Mouse (Mus musculus): ENCODE measurements around the gene Ankrd34c. TPM values are rescaled to one million over a fixed set of nuclear protein-coding genes. Genes with fewer than 3 reads are reported as not detected.

Gene Ankrd34c
- polyA plus RNA-seq, 1 experiment from 2014 or later, result not detected

DNA sequence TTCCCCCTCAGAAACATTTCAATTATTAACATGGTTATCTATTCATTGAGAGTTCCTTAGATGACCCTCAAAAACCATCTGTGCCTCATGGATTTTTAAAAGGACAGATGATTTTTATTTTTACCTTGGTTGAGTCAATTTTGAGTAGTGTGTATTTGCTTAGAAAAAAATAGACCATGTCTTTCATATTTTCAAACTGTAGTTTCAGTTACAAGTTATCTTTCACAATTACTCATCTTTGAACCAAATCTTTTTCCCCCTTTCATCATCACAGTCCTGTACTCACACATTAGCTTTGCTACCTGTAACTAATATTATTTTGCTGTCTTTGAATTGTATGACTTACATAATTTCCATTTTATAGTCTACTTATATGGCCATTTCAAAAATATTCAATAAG lies 1.8 kb upstream of the Ankrd34c start:
- H3K4me3 ChIP-seq (ENCODE audit: low read length), result no peak overlapping the region
- ATAC-seq (ENCODE audit: low FRiP score, low TSS enrichment), result no peak

DNA sequence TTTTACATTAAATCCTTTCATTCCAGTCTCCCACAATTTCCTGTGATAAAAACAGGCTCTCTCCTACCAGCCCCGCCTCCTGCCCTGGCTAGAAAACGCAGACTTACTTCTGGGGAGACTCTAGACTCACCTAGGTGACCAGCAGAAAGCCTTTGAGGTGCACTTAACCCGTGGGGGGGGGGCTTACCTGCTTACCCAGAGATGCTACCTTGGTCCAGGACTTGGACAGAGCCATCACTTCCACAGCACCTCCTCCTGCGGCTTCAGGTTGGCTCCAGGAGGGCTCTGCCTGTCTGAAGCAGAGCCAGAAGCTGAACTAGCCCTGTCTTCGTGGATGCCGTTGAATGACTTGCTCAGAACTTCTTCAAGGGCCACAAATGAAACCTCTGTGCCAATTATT lies 387 bp downstream of the Ankrd34c start:
- peaks cover 9% of the 10 kb centered on the region for H3K27me3 ChIP-seq (ENCODE audit: control insufficient read depth, insufficient read depth, low read length)
- H3K4me2 ChIP-seq (replicated peaks; ENCODE audit: low read depth, low read length), result no peak overlapping the region
- H3K4me1 ChIP-seq (ENCODE audit: control insufficient read depth, insufficient read depth, low read length), result no peaks in the 10 kb centered on the region
- H3K36me3 ChIP-seq (ENCODE audit: control insufficient read depth, insufficient read depth, low read length), result no peaks in the 10 kb centered on the region
- ATAC-seq (ENCODE audit: low FRiP score, low TSS enrichment), result no peak
- H3K9me3 ChIP-seq (ENCODE audit: control insufficient read depth, low read length), result no peaks in the 10 kb centered on the region
- WGBS, result 9% methylated on average over 6 of the region's 6 CpGs
- no peak overlapping the region for H3K4me3 ChIP-seq (ENCODE audit: low read length)
- no peak overlapping the region for H3K9ac ChIP-seq (ENCODE audit: low read depth, low read length)
- no peak overlapping the region for H3K27ac ChIP-seq (ENCODE audit: low read depth, low read length)

More for the DNA sequence above, 1.8 kb upstream of the Ankrd34c start:
- Histone ChIP-seq H3K4me2 (replicated peaks; ENCODE audit: low read depth, low read length) (no peak overlapping the region), H3K4me1 (ENCODE audit: control insufficient read depth, insufficient read depth, low read length) (no peaks in the 10 kb centered on the region), H3K36me3 (ENCODE audit: control insufficient read depth, insufficient read depth, low read length) (no peaks in the 10 kb centered on the region), H3K27ac (ENCODE audit: low read depth, low read length) (no peak overlapping the region), H3K9ac (ENCODE audit: low read depth, low read length) (no peak overlapping the region), H3K27me3 (ENCODE audit: control insufficient read depth, insufficient read depth, low read length) (peaks cover 9% of the 10 kb centered on the region), H3K9me3 (ENCODE audit: control insufficient read depth, low read length) (no peaks in the 10 kb centered on the region)

DNA sequence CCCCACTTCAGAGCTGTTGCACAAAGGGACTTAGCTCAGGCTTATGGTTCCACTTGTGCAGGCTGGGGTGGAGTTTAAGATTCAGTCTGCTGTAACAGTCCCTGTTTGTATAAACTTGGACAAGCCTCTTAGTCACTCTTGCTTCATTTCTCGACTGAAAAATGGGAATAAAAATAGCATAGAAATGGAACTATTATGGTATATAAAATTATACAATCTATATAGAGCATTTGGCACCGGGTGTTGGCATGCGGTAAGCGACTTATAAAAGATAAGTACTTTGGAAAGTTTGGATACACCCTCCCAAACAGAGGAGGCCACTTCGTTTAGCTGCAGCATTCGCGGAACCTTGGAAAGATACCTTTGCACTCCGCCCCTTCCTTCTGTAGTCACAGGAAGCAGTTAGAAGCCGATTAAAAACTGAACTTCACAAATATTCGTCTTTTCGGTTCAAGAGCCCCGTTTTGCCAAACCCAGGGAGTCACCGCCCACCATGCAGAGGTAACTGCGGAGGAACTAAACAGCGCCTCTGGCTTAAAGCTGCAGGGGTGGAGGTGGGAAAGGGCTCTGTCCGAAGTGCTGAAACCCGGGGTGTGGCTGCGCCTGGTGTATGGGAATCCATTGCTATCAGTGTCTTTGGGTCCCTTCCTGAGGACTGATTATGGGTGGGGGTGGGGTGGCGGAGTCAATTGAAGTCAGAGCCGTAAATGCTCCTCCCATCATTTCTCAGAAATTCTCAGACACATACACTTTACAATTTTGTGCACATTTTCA lies 1.2 kb downstream of the Ankrd34c start:
- no peak overlapping the region for H3K4me2 ChIP-seq (replicated peaks; ENCODE audit: low read depth, low read length)
- 8% methylated on average over 20 of the region's 20 CpGs for WGBS

DNA sequence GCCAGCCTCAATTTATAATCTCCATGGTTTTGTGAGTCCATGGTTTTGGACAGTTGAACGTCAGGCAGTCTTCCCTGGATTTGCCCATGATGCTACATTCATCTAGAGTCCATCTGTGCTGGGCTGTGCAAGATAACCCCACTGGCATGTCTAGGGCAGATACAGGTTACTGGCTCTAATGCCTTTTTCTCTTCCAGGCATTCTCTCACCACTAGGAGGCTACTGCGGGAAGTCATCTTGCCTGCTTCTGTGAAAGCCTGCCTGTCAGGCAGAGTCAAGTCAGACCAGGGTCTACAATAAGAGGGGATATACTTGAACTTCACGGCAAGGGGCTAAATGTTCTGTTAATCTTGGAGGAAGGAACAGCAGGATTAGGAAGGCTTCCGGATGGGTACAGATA lies 31.4 kb downstream of the Ankrd34c start:
- 30% methylated on average over 4 of the region's 4 CpGs for WGBS
- Histone ChIP-seq H3K9me3 (ENCODE audit: control insufficient read depth, low read length) (no peaks in the 10 kb centered on the region), H3K4me3 (ENCODE audit: low read length) (no peak overlapping the region), H3K4me2 (replicated peaks; ENCODE audit: low read depth, low read length) (no peak overlapping the region), H3K36me3 (ENCODE audit: control insufficient read depth, insufficient read depth, low read length) (peaks cover 3% of the 10 kb centered on the region; the same call in 1 of the 2 replicates), H3K4me1 (ENCODE audit: control insufficient read depth, insufficient read depth, low read length) (peaks cover 8% of the 10 kb centered on the region; the same call in 1 of the 2 replicates), H3K27ac (ENCODE audit: low read depth, low read length) (no peak overlapping the region), H3K27me3 (ENCODE audit: control insufficient read depth, insufficient read depth, low read length) (no peaks in the 10 kb centered on the region), H3K9ac (ENCODE audit: low read depth, low read length) (no peak overlapping the region)
- ATAC-seq (ENCODE audit: low FRiP score, low TSS enrichment), result no peak

More for the DNA sequence above, 1.2 kb downstream of the Ankrd34c start:
- H3K27me3 ChIP-seq (ENCODE audit: control insufficient read depth, insufficient read depth, low read length), result peaks cover 9% of the 10 kb centered on the region
- H3K4me3 ChIP-seq (ENCODE audit: low read length), result no peak overlapping the region
- peak; percentile 87; the same call in 1 of the 2 replicates for ATAC-seq (ENCODE audit: low FRiP score, low TSS enrichment)
- no peaks in the 10 kb centered on the region for H3K4me1 ChIP-seq (ENCODE audit: control insufficient read depth, insufficient read depth, low read length)
- no peaks in the 10 kb centered on the region for H3K36me3 ChIP-seq (ENCODE audit: control insufficient read depth, insufficient read depth, low read length)
- no peaks in the 10 kb centered on the region for H3K9me3 ChIP-seq (ENCODE audit: control insufficient read depth, low read length)
- no peak overlapping the region for H3K27ac ChIP-seq (ENCODE audit: low read depth, low read length)
- no peak overlapping the region for H3K9ac ChIP-seq (ENCODE audit: low read depth, low read length)

DNA sequence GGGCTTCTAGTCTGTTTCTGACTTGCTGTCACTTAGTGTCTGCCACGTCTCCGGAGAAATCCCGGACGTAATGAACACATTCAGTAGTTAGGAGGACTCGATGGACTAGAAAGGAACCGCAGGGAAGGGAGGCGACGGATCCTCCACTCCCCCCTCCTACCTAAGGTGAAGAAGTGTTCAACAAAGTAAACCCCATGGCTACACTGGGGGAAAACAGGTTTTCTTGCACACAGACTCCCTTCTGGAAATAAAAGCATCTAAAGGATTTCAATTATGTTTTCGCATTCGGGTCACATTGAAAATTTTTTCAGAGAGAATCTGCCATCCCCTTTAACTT lies 33.1 kb downstream of the Ankrd34c start:
- Histone ChIP-seq H3K4me3 (ENCODE audit: low read length) (peak overlapping the region; percentile 53), H3K4me2 (replicated peaks; ENCODE audit: low read depth, low read length) (peak overlapping the region; percentile 90), H3K27me3 (ENCODE audit: control insufficient read depth, insufficient read depth, low read length) (no peaks in the 10 kb centered on the region), H3K9ac (ENCODE audit: low read depth, low read length) (peak overlapping the region; percentile 70), H3K27ac (ENCODE audit: low read depth, low read length) (no peak overlapping the region; the same call in 1 of the 2 replicates), H3K9me3 (ENCODE audit: control insufficient read depth, low read length) (no peaks in the 10 kb centered on the region), H3K4me1 (ENCODE audit: control insufficient read depth, insufficient read depth, low read length) (peaks cover 8% of the 10 kb centered on the region; the same call in 1 of the 2 replicates), H3K36me3 (ENCODE audit: control insufficient read depth, insufficient read depth, low read length) (peaks cover 14% of the 10 kb centered on the region)
- peak; percentile 47 for ATAC-seq (ENCODE audit: low FRiP score, low TSS enrichment)
- WGBS, result 8% methylated on average over 10 of the region's 10 CpGs

DNA sequence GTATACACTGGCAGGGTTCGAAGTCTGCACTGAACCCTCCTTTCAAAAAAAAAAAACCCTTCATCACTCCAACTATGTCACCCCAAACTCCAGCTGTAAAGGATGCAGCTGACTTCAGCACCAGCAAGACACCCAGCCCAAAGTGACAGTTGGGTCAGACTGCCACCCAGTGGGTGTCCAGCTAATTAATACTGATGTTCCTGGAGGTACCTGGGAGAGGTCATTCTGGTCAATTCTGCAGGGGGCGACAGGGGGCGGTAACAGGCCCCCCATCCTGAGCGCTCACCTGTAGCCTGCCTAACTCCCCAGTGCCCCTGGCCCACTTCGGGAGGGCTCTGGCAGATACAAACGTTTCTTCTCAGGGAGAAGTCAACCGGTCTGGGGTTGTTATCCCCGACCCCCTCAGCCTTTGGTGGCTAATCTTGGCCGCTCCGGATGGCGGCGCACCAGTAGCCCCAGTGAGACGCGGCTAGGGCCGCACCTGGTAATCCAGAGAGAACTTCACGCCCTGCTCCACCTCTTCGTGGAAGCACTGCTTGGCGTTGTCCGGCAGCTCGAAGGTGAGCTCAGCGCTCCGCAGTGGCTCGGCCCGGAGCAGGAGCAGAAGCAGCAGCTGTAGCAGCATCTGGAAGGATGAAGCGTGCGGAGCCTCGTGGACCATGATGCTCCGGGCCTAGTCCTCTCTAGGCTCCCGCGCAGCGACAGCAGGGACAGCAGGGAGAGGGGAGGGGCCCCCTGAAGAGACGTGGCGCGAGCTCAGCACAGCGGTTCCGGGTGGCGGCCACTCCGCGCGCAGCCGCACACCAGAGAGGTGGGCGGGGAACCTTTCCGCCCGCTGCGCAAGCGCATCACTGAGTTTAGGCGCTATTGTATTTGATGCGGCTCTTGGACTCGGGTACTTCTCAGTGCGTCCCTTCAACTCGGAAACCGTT lies 33.7 kb downstream of the Ankrd34c start, which contains the start of gene Tmed3:
Tmed3 (minus strand) TSS at position 804 of the 932 bp plus-strand sequence.
- Histone ChIP-seq H3K4me1 (ENCODE audit: control insufficient read depth, insufficient read depth, low read length) (peaks cover 8% of the 10 kb centered on the region; the same call in 1 of the 2 replicates), H3K9ac (ENCODE audit: low read depth, low read length) (peak within 1 kb of the TSS; percentile 70), H3K9me3 (ENCODE audit: control insufficient read depth, low read length) (no peaks in the 10 kb centered on the region), H3K27ac (ENCODE audit: low read depth, low read length) (peak within 1 kb of the TSS; percentile 53; the same call in 1 of the 2 replicates), H3K4me2 (replicated peaks; ENCODE audit: low read depth, low read length) (peak within 1 kb of the TSS; percentile 90), H3K4me3 (ENCODE audit: low read length) (peak within 1 kb of the TSS; percentile 53), H3K36me3 (ENCODE audit: control insufficient read depth, insufficient read depth, low read length) (peaks cover 20% of the 10 kb centered on the region), H3K27me3 (ENCODE audit: control insufficient read depth, insufficient read depth, low read length) (no peaks in the 10 kb centered on the region)
- peak; percentile 100 for ATAC-seq (ENCODE audit: low FRiP score, low TSS enrichment)
- 2% methylated on average over 41 of the region's 52 CpGs for WGBS

DNA sequence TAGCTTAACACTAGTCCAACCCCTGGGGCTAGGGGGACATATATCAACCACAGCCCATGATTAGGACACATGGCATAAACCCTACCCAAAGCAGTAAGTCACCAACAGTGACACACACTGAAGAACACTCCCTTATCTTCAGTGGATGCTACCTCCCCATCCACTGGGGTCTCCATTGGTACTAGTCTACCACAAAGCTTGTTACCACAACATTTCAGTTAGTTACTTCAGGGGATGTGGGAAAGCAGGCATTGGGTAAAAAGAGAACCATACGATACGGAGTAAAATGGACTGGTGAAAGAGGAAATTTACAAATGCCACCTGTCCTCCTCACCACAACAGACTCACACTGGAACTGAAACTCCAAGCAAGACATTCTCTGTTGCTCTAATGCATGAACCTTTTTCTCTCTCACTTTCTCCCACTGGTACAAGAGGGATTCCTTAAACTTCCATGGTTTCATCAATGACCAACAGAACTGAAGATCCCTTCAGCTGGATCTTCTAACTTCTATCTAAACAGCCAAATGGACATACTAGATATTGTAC lies 37.3 kb downstream of the Ankrd34c start:
- Histone ChIP-seq H3K36me3 (ENCODE audit: control insufficient read depth, insufficient read depth, low read length) (peaks cover 30% of the 10 kb centered on the region), H3K27me3 (ENCODE audit: control insufficient read depth, insufficient read depth, low read length) (no peaks in the 10 kb centered on the region), H3K4me1 (ENCODE audit: control insufficient read depth, insufficient read depth, low read length) (peaks cover 8% of the 10 kb centered on the region; the same call in 1 of the 2 replicates), H3K9me3 (ENCODE audit: control insufficient read depth, low read length) (no peaks in the 10 kb centered on the region), H3K27ac (ENCODE audit: low read depth, low read length) (no peak overlapping the region), H3K4me2 (replicated peaks; ENCODE audit: low read depth, low read length) (no peak overlapping the region), H3K4me3 (ENCODE audit: low read length) (no peak overlapping the region), H3K9ac (ENCODE audit: low read depth, low read length) (no peak overlapping the region)
- no peak for ATAC-seq (ENCODE audit: low FRiP score, low TSS enrichment)
- 93% methylated on average over 2 of the region's 2 CpGs for WGBS

DNA sequence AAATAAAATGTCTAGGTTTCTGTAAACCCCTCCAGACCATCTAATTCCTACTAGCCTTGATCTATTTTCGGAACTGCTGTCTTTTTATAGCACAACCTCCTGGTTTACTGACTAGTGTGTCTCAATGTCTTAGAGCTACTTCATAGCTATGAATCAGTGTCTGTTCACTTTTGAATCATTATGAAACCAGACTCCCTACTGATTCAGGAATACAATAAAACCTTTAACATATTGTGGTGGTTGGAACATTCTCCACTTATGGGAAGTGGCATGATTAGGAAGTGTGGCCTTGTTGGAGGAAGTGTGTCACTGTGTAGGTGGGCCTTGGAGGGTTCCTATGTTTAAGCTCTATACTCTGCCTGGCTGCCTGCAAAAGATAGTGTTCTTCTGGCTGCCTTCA lies 43.1 kb downstream of the Ankrd34c start:
- H3K4me1 ChIP-seq (ENCODE audit: control insufficient read depth, insufficient read depth, low read length), result no peaks in the 10 kb centered on the region
- H3K36me3 ChIP-seq (ENCODE audit: control insufficient read depth, insufficient read depth, low read length), result peaks cover 16% of the 10 kb centered on the region
- no peak for ATAC-seq (ENCODE audit: low FRiP score, low TSS enrichment)
- H3K4me3 ChIP-seq (ENCODE audit: low read length), result no peak overlapping the region
- H3K9ac ChIP-seq (ENCODE audit: low read depth, low read length), result no peak overlapping the region
- no peaks in the 10 kb centered on the region for H3K27me3 ChIP-seq (ENCODE audit: control insufficient read depth, insufficient read depth, low read length)
- H3K4me2 ChIP-seq (replicated peaks; ENCODE audit: low read depth, low read length), result no peak overlapping the region
- no peak overlapping the region for H3K27ac ChIP-seq (ENCODE audit: low read depth, low read length)
- H3K9me3 ChIP-seq (ENCODE audit: control insufficient read depth, low read length), result no peaks in the 10 kb centered on the region
- 89% methylated on average over 1 of the region's 1 CpGs for WGBS

All from kidney, embryonic 14.5 days (tissue).